ENCODE assay signal across 31 mouse cellular contexts in the genomic region with DNA sequence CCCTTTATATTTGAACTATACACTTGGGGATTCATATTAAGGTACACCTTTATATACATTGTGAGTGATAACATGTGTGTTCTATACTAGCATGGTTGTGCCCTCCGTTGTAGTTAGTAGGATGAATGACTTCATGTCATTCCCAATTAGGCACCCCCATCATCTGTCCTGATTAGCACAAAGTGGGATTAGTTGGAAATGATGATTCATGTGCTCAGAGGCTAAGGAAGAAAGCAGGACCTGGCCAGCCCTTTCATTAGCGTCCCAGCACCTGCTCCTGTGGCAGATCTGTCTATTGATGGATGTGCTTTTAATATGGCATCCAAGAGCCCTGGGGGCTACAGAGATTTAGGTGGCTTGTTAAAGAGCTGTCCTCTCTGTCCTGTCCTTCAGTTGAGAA.
A peak's percentile ranks its signal among the peaks of the same experiment; 100 is the strongest.
DNase-seq lines count a peak whose midpoint lies in the region; ATAC-seq and TF ChIP-seq lines count a peak whose summit lies in the region.
"Had no signal": no experiment of that assay in that cellular context is flagged by ENCODE, and none has a peak within 500 bp of the region (broad histone marks: within the 10 kb centered on the region; RNA-seq: fewer than 3 reads in every experiment).

No protein-coding gene starts in this region.

- H3K4me1 ChIP-seq in hindbrain, embryonic 10.5 days (replicated peaks) = no peaks in the 10 kb centered on the region
- H3K4me1 ChIP-seq in hindbrain, embryonic 14.5 days (replicated peaks; ENCODE audit: control insufficient read depth, insufficient read depth, low read length) = no peaks in the 10 kb centered on the region
- no peaks in the 10 kb centered on the region for H3K4me1 ChIP-seq in neural tube, embryonic 11.5 days (ENCODE audit: control insufficient read depth, insufficient read depth, low read length)
- no peaks in the 10 kb centered on the region for H3K4me1 ChIP-seq in midbrain, postnatal 0 days (ENCODE audit: insufficient read depth, low read length)
- H3K4me1 ChIP-seq: embryonic facial prominence, embryonic 13.5 days; forebrain, embryonic 15.5 days; heart, embryonic 13.5 days; kidney, embryonic 15.5 days; liver, embryonic 12.5 days; neural tube, embryonic 13.5 days had no signal

- intact Hi-C loops in left cerebral cortex, postnatal 36 days (cut with DNase I) = no loop called here
- intact Hi-C loops in left cerebral cortex, adult 2 months (cut with DNase I) = no loop called here

- peak; percentile 18 for DNase-seq in hindbrain, embryonic 10.5 days (ENCODE audit: low spot score)
- DNase-seq in hindbrain, embryonic 14.5 days (ENCODE audit: low spot score) = no peak
- peak; percentile 44 for DNase-seq in neural tube, embryonic 11.5 days (ENCODE audit: low spot score)
- no peak for DNase-seq in neural tube, embryonic 10.5 days (ENCODE audit: extremely low spot score, low spot score)
- peak; percentile 5 for DNase-seq in midbrain, postnatal 0 days (ENCODE audit: low spot score)
- DNase-seq in left cerebral cortex, postnatal 36 days (ENCODE audit: low spot score in 2 of 2) = no peak
- no peak for DNase-seq in left cerebral cortex, adult 2 months (ENCODE audit: extremely low spot score in 1 of 2, low spot score in 2 of 2)
- DNase-seq: adrenal gland, postnatal 10 days; cerebellum, adult 11 months; cerebellum, adult 9-10 months; cerebellum, postnatal 36 days; gastrocnemius, postnatal 36 days; heart, postnatal 10 days; kidney, adult 11 months; kidney, postnatal 25 days; left cerebral cortex, postnatal 4 days; liver, postnatal 0 days; lung, postnatal 36 days; right cerebral cortex, adult 18-20 months; thymus, adult 18-20 months; thymus, postnatal 25 days had no signal

- WGBS in hindbrain, embryonic 10.5 days = 65% methylated on average over 2 of the region's 2 CpGs
- 26% methylated on average over 2 of the region's 2 CpGs for WGBS in hindbrain, embryonic 14.5 days
- 66% methylated on average over 2 of the region's 2 CpGs for WGBS in neural tube, embryonic 11.5 days
- WGBS in midbrain, postnatal 0 days = 28% methylated on average over 2 of the region's 2 CpGs

- H3K27me3 ChIP-seq in hindbrain, embryonic 10.5 days (ENCODE audit: insufficient read depth, poor library complexity, severe bottlenecking) = no peaks in the 10 kb centered on the region
- no peaks in the 10 kb centered on the region for H3K27me3 ChIP-seq in hindbrain, embryonic 14.5 days (ENCODE audit: control insufficient read depth, insufficient read depth, low read length)
- no peaks in the 10 kb centered on the region for H3K27me3 ChIP-seq in neural tube, embryonic 11.5 days (ENCODE audit: control insufficient read depth, insufficient read depth, low read length)
- H3K27me3 ChIP-seq in midbrain, postnatal 0 days (ENCODE audit: insufficient read depth, low read length) = no peaks in the 10 kb centered on the region
- H3K27me3 ChIP-seq: embryonic facial prominence, embryonic 13.5 days; forebrain, embryonic 15.5 days; heart, embryonic 13.5 days; kidney, embryonic 15.5 days; liver, embryonic 12.5 days; neural tube, embryonic 13.5 days; Patski had no signal

- H3K9ac ChIP-seq in hindbrain, embryonic 14.5 days = no peak overlapping the region
- H3K9ac ChIP-seq in neural tube, embryonic 11.5 days (ENCODE audit: low read length) = no peak overlapping the region
- no peak overlapping the region for H3K9ac ChIP-seq in midbrain, postnatal 0 days (replicated peaks; ENCODE audit: low read length, poor library complexity, severe bottlenecking)
- H3K9ac ChIP-seq: embryonic facial prominence, embryonic 13.5 days; forebrain, embryonic 15.5 days; heart, embryonic 13.5 days; kidney, embryonic 15.5 days; liver, embryonic 12.5 days; liver, postnatal 0 days; neural tube, embryonic 13.5 days had no signal

- TF ChIP-seq CTCF in midbrain, postnatal 0 days (IDR thresholded peaks at IDR 0.05) = no peak
- no peak for TF ChIP-seq CTCF in left cerebral cortex, adult 2 months (IDR thresholded peaks at IDR 0.05)

- no peak overlapping the region for H3K4me2 ChIP-seq in hindbrain, embryonic 14.5 days (replicated peaks)
- no peak overlapping the region for H3K4me2 ChIP-seq in neural tube, embryonic 11.5 days (ENCODE audit: low read depth)
- no peak overlapping the region for H3K4me2 ChIP-seq in midbrain, postnatal 0 days (ENCODE audit: low read depth, low read length, poor library complexity, severe bottlenecking)
- H3K4me2 ChIP-seq: embryonic facial prominence, embryonic 13.5 days; forebrain, embryonic 15.5 days; heart, embryonic 13.5 days; kidney, embryonic 15.5 days; liver, embryonic 12.5 days; neural tube, embryonic 13.5 days had no signal

- ATAC-seq in hindbrain, embryonic 14.5 days (ENCODE audit: low FRiP score) = no peak
- ATAC-seq in neural tube, embryonic 11.5 days (ENCODE audit: insufficient read depth, low FRiP score, low TSS enrichment) = no peak
- ATAC-seq in midbrain, postnatal 0 days (ENCODE audit: low FRiP score) = no peak
- ATAC-seq: forebrain, embryonic 15.5 days; inflammation-experienced regulatory T-cells, adult 6 months; liver, embryonic 12.5 days; liver, postnatal 0 days; Patski had no signal

- no peak overlapping the region for H3K4me3 ChIP-seq in hindbrain, embryonic 10.5 days
- no peak overlapping the region for H3K4me3 ChIP-seq in hindbrain, embryonic 14.5 days (replicated peaks; ENCODE audit: low read length)
- no peak overlapping the region for H3K4me3 ChIP-seq in neural tube, embryonic 11.5 days (ENCODE audit: low read depth, low read length)
- H3K4me3 ChIP-seq in midbrain, postnatal 0 days (ENCODE audit: low read depth, low read length) = no peak overlapping the region
- no peak overlapping the region for H3K4me3 ChIP-seq in left cerebral cortex, adult 2 months
- H3K4me3 ChIP-seq: embryonic facial prominence, embryonic 13.5 days; forebrain, embryonic 10.5 days; forebrain, embryonic 15.5 days; heart, embryonic 13.5 days; kidney, embryonic 15.5 days; liver, embryonic 12.5 days; neural tube, embryonic 13.5 days had no signal

- H3K9me3 ChIP-seq in hindbrain, embryonic 10.5 days = no peaks in the 10 kb centered on the region
- no peaks in the 10 kb centered on the region for H3K9me3 ChIP-seq in hindbrain, embryonic 14.5 days (ENCODE audit: control insufficient read depth, low read length)
- no peaks in the 10 kb centered on the region for H3K9me3 ChIP-seq in neural tube, embryonic 11.5 days (ENCODE audit: control insufficient read depth, low read length)
- no peaks in the 10 kb centered on the region for H3K9me3 ChIP-seq in midbrain, postnatal 0 days (ENCODE audit: low read length)
- H3K9me3 ChIP-seq: embryonic facial prominence, embryonic 13.5 days; forebrain, embryonic 10.5 days; forebrain, embryonic 15.5 days; heart, embryonic 13.5 days; kidney, embryonic 15.5 days; liver, embryonic 12.5 days; neural tube, embryonic 13.5 days had no signal

- H3K27ac ChIP-seq in hindbrain, embryonic 10.5 days = peak overlapping the region; percentile 45; the same call in 1 of the 2 replicates
- H3K27ac ChIP-seq in hindbrain, embryonic 14.5 days = no peak overlapping the region
- H3K27ac ChIP-seq in neural tube, embryonic 11.5 days (ENCODE audit: low read depth, low read length) = no peak overlapping the region
- H3K27ac ChIP-seq in midbrain, postnatal 0 days (ENCODE audit: low read depth, low read length) = no peak overlapping the region
- H3K27ac ChIP-seq in left cerebral cortex, adult 2 months = no peak overlapping the region
- H3K27ac ChIP-seq: embryonic facial prominence, embryonic 13.5 days; forebrain, embryonic 10.5 days; forebrain, embryonic 15.5 days; heart, embryonic 13.5 days; kidney, embryonic 15.5 days; liver, embryonic 12.5 days; neural tube, embryonic 13.5 days; stomach, postnatal 0 days had no signal

- no peaks in the 10 kb centered on the region for H3K36me3 ChIP-seq in hindbrain, embryonic 10.5 days
- no peaks in the 10 kb centered on the region for H3K36me3 ChIP-seq in hindbrain, embryonic 14.5 days (replicated peaks; ENCODE audit: control insufficient read depth, insufficient read depth)
- H3K36me3 ChIP-seq in neural tube, embryonic 11.5 days (ENCODE audit: control insufficient read depth, insufficient read depth, low read length) = no peaks in the 10 kb centered on the region
- H3K36me3 ChIP-seq in midbrain, postnatal 0 days (ENCODE audit: insufficient read depth, low read length) = no peaks in the 10 kb centered on the region
- H3K36me3 ChIP-seq: embryonic facial prominence, embryonic 13.5 days; forebrain, embryonic 10.5 days; forebrain, embryonic 15.5 days; heart, embryonic 13.5 days; kidney, embryonic 15.5 days; liver, embryonic 12.5 days; neural tube, embryonic 13.5 days had no signal

Comparison
In these comparisons a context has a peak if more than half of its experiments do, and no peak if none do; other contexts are left out.
1. DNase-seq: peak in hindbrain, embryonic 10.5 days (single experiment), neural tube, embryonic 11.5 days (single experiment) and midbrain, postnatal 0 days (single experiment); none in hindbrain, embryonic 14.5 days (single experiment), neural tube, embryonic 10.5 days (single experiment), left cerebral cortex, postnatal 36 days (0 of 2) and left cerebral cortex, adult 2 months (0 of 2).